Mouse (Mus musculus): ENCODE data around the gene Irgm1. TPM values are rescaled to one million over a fixed set of nuclear protein-coding genes. Genes with fewer than 3 reads are reported as not detected.
"Not testable (repeated sequence)": the region's sequence is repeated elsewhere in the genome, so short reads cannot be mapped to it uniquely, and the experiment has no call there.

Irgm1 gene
- total RNA-seq, 2 experiments from 2014 or later, result 9.0 to 11.1 TPM

GRCm38 (mm10) chr11:48833731-48834639 is 37.5 kb downstream of the Irgm1 start:
- DNase-seq, result peak; percentile 84

GRCm38 (mm10) chr11:48833078-48833730 is 38.3 kb downstream of the Irgm1 start:
- no peak for DNase-seq

- no peak for DNase-seq
Measured at GRCm38 (mm10) chr11:48831273-48831672, 40.2 kb downstream of the Irgm1 start.

GRCm38 (mm10) chr11:48830279-48830678 is 41.2 kb downstream of the Irgm1 start:
- DNase-seq, result no peak

GRCm38 (mm10) chr11:48827926-48828325 is 43.6 kb downstream of the Irgm1 start:
- no peak for DNase-seq

GRCm38 (mm10) chr11:48826752-48827096 is 44.8 kb downstream of the Irgm1 start:
- no peak for DNase-seq

GRCm38 (mm10) chr11:48825979-48826751 is 45.3 kb downstream of the Irgm1 start, which contains the start of the genes Trim7 and Gm12184:
TSS of gene Trim7 (plus strand) at chr11:48826140.
TSS of gene Gm12184 (minus strand) at chr11:48826655.
- DNase-seq, result not testable (repeated sequence)

GRCm38 (mm10) chr11:48824311-48824830 is 47.1 kb downstream of the Irgm1 start:
- DNase-seq, result no peak

GRCm38 (mm10) chr11:48823536-48823972 is 47.9 kb downstream of the Irgm1 start:
- no peak for DNase-seq

- DNase-seq, result no peak
Measured at GRCm38 (mm10) chr11:48822768-48823512, 48.5 kb downstream of the Irgm1 start.

GRCm38 (mm10) chr11:48821299-48821698 is 50.2 kb downstream of the Irgm1 start:
- not testable (repeated sequence) for DNase-seq

GRCm38 (mm10) chr11:48820308-48820674 is 51.2 kb downstream of the Irgm1 start:
- no peak for DNase-seq

- DNase-seq, result no peak
Measured at GRCm38 (mm10) chr11:48819614-48820307, 51.7 kb downstream of the Irgm1 start.

- DNase-seq, result peak; percentile 57
Measured at GRCm38 (mm10) chr11:48818346-48818745, 53.1 kb downstream of the Irgm1 start.

- no peak for DNase-seq
Measured at GRCm38 (mm10) chr11:48817794-48818193, 53.7 kb downstream of the Irgm1 start.

- DNase-seq, result peak; percentile 99
Measured at GRCm38 (mm10) chr11:48816800-48817665, 54.5 kb downstream of the Irgm1 start, which contains the start of gene Trim41. TSS of gene Trim41 (minus strand) at chr11:48817353.

GRCm38 (mm10) chr11:48816281-48816781 is 55.2 kb downstream of the Irgm1 start:
- DNase-seq, result peak; percentile 33

- DNase-seq, result no peak
Measured at GRCm38 (mm10) chr11:48815851-48816250, 55.6 kb downstream of the Irgm1 start.

GRCm38 (mm10) chr11:48813782-48814181 is 57.7 kb downstream of the Irgm1 start:
- no peak for DNase-seq

All from gastrocnemius, postnatal 25 days (tissue).